Mouse (Mus musculus): ENCODE data around the gene Gm11114.

DNA sequence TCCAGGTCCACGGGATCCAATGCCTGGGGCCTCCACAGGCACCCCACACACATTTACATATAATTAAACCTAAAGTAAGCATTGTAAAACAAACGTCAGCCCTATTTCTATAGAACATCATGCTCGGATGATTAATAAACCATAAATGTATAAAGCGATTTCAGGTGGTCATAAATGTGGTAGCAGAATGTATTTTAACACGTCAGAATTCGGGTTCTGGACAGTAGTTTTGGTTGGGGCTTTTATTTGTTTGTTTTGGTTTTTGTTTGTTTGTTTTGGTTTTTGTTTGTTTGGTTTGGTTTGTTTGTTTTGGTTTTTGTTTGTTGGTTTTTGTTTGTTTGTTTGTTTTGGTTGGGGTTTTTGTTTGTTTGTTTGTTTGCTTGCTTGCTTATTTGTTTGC is at the start of gene Gm11114:
- no peak for TF ChIP-seq CTCF (IDR thresholded peaks at IDR 0.05; ENCODE audit: insufficient read depth, low read depth, low read length)
- TF ChIP-seq POLR2A (IDR thresholded peaks at IDR 0.05; ENCODE audit: insufficient read depth, low read depth, low read length) = no peak

All from olfactory bulb, adult 2 months (tissue).